Mouse (Mus musculus) layer of hippocampus, adult 9-11 months (tissue): ENCODE results near the gene Tas1r2.

ENCODE experiments used
- DNase-seq: peaks from one replicate; pipeline ENCODE4 v3.0.0; 2022

Gene Tas1r2

GRCm38 (mm10) chr4:139639801-139640200, 13.5 kb upstream of the Tas1r2 start:
- DNase-seq, result no peak

DNA sequence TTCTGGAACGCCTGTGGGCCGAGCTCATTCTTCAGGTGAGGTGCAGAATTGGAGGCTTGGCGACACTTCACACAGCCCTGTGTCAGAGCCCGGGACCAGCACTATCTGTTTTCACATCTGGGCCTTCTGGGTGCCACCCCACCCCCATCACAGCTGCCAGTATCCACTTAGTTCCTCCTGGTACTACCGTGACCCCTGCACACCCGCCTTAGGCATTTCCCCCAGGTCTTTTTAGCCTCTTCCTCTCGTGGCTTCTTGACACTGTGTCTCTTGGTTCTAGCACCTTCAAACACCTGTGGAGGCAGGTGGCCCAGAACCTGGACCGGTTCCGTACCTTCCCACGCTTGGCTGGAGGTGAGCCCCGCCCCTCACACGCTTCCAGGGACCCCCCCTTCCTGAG, 13.0 kb upstream of the Tas1r2 start:
- DNase-seq, result no peak

GRCm38 (mm10) chr4:139640775-139641174, 12.6 kb upstream of the Tas1r2 start:
- no peak for DNase-seq

DNA sequence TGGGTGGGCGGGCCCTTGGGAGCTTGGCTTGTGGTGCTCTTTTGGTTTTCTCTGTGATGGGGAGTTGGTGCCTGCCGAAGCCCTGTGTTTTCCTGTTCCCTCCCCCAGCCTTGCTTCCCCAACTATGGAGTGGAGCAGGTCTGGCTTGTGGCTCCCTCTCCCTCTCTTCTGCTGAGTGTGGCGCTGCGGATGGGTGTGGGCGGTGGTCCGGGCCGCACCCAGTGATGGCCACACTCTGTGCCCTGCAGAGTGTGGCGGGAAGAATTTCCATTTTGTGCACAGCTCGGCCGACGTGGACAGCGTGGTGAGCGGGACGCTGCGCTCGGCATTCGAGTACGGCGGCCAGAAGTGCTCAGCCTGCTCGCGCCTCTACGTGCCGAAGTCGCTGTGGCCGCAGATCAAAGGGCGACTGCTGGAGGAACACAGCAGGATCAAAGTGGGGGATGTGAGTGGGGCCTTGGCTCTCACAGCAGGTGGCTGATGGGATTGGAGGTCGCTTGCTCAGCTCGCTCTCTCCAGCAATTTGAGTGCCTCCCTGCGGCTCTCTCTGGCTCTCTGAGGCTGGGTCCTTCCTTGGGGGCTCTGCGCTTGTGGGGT, 11.4 kb upstream of the Tas1r2 start:
- no peak for DNase-seq

DNA sequence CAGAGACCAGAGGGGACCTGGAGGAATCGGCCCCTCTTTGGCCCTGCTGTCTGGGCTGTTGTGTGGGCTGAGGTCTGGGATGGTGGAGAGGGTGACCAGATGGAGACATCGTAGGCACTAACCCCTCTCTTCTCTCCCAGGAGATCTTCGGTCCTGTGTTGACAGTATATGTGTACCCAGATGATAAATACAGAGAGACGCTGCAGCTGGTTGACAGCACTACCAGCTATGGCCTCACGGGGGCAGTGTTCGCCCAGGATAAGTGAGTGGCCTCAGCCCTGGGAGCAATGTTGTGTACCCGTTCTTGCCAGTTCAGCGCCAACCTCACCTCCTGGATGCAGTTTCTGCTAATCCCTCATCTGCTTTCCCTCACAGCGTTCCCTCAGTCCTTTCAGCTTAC, 9.4 kb upstream of the Tas1r2 start:
- DNase-seq, result peak; percentile 59

DNA sequence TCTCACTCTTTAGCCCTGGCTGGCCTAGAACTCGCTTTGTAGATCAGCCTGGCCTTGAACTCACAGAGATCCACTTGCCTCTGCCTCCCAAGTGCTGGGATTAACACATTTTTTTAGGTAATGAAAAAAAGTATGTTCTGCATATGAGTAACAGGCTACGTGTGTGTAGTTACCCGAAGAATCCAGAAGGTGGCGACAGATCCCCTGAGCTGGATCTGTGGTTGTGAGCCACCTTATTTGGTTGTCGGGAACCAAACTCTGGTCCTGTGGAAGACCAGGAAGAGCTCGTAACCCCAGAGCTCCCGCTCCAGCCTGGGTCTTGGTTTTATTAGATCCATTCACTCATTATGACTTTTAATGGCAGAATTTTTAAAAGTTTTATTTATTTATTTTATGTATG, 6.4 kb upstream of the Tas1r2 start:
- DNase-seq, result no peak

GRCm38 (mm10) chr4:139650086-139650743, 3.1 kb upstream of the Tas1r2 start:
- DNase-seq, result no peak

DNA sequence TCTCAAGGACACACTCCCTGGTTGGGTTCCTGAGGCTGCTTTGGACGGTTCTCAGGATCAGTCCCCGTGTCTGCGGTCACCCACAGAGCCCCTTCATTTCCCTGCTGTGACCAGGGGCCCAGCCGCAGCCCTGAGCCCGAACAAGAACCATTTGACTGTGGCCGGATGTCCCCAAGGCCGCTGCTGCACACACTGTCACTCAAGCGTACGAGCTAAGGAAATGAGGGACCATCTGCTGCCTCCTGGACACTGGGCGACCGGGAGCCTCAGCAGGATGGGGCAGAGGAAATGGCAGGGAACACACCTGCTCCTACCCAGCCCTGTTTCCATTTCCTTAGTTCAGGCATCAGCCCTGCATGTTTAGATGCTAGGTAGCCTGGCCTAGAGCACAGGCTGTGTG, 2.4 kb upstream of the Tas1r2 start:
- no peak for DNase-seq

DNA sequence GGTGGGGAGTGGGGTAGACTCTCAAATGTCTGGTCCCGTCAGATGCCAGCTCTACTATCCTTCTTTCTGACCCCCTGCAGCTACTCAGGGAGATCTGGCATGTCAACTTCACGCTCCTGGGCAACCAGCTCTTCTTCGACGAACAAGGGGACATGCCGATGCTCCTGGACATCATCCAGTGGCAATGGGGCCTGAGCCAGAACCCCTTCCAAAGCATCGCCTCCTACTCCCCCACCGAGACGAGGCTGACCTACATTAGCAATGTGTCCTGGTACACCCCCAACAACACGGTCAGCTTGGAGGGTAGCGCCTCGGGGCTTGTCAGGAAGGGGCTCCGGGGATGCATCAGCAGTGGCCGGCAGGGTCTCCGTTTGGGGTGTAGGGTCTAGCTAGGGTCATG, 8.6 kb downstream of the Tas1r2 start:
- DNase-seq, result no peak

DNA sequence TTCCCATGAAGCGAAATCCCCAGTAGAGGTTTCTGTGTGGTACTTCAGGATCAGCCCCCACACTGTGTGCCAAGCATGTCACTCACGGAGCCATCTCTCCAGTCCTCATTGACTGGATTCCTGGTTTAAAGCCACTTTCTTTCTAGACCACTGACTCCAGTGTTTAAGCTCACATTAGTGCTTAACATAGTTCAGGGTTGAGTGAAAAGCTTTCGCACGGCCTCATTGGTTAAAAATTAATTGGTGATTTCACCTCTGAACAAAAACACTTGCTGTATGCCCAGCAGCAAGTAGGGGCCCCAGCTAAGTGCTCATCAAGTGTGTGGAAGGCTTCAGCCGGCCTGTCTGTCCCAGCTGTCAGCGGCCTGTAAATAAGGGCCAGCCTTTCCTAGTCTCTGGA, 14.3 kb downstream of the Tas1r2 start:
- no peak for DNase-seq

- peak; percentile 19 for DNase-seq
Observed at GRCm38 (mm10) chr4:139669847-139670246, 16.5 kb downstream of the Tas1r2 start.

- DNase-seq, result no peak
Observed at GRCm38 (mm10) chr4:139675696-139676095, 22.4 kb downstream of the Tas1r2 start.

GRCm38 (mm10) chr4:139683728-139684638, 30.6 kb downstream of the Tas1r2 start:
- no peak for DNase-seq

DNA sequence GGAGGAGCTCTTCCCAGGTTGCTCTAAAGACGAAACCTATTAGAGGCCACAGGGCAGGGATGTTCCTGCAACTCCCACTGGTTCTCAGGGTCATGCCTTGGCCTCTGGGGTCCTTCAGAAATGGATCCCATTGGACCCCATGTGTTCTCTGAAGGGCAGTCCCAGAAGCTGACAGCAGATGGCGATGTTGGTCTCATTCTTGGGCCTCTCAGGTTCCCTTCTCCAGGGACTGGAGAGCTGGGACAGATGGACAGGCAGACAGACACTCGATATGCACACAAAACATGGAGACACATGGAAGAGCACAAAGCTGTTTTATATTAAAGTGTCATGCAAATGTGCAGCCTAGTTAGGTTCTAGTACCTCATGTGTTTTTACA, 31.3 kb downstream of the Tas1r2 start:
- peak; percentile 37 for DNase-seq

DNA sequence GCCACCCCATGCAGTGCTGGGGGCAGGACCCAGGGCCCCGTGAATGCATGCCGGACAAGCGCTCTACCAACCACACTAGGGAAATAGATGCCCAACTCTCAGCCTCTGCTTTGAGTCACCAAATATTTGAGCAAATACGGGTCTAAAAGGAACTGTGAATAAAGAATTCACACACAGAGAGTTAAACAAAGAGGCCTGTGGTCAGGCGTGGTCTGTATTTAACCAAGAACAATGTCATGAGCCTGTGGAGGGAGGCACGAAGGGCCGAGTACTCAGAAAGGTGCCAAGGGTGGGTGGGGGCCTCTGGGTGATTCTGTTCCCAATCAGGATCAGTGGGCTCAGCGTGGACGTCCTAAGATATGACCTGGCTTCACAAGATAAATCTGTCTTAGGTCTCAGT, 34.7 kb downstream of the Tas1r2 start:
- no peak for DNase-seq

GRCm38 (mm10) chr4:139689627-139690269, 36.4 kb downstream of the Tas1r2 start:
- no peak for DNase-seq

GRCm38 (mm10) chr4:139693315-139693714, 40.0 kb downstream of the Tas1r2 start:
- no peak for DNase-seq

- no peak for DNase-seq
Observed at GRCm38 (mm10) chr4:139697755-139698154, 44.4 kb downstream of the Tas1r2 start.

DNA sequence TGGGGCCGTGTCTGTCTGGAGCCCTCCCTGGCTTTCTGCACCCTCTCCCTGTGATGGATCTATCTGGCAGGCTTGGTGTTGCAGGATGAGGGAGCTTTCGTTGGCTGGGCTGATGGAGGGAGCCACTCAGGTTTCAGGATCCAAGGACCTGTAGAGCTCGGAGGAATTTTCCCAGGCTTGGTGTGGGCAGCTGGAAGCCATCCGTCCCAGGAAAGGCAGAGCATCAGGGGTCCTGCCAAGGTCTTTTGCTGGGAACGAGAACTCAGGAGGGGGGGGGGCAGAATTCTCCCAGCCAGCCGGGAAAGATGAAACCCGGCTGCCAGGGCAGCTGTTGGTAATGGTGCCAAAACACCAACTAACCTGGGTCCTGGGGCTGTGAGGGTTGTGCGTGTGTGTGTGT, 45.3 kb downstream of the Tas1r2 start:
- DNase-seq, result no peak

- no peak for DNase-seq
Observed at GRCm38 (mm10) chr4:139702914-139703313, 49.6 kb downstream of the Tas1r2 start.

DNA sequence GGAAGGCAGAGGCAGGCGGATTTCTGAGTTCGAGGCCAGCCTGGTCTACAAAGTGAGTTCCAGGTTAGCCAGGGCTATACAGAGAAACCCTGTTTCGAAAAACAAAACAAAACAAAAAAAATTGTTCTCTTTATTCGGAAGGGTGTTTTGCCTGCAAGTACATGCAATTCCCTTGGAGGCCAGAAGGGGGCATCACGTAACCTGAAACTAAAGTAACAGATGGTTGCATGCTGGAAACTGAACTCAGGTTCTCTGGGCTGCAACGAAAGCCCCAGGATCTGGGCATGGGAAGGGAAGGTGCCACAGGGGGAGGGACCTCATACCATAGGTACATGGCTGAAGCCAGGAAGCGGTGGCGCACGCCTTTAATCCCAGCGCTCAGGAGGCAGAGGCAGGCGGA, 50.1 kb downstream of the Tas1r2 start:
- no peak for DNase-seq

DNA sequence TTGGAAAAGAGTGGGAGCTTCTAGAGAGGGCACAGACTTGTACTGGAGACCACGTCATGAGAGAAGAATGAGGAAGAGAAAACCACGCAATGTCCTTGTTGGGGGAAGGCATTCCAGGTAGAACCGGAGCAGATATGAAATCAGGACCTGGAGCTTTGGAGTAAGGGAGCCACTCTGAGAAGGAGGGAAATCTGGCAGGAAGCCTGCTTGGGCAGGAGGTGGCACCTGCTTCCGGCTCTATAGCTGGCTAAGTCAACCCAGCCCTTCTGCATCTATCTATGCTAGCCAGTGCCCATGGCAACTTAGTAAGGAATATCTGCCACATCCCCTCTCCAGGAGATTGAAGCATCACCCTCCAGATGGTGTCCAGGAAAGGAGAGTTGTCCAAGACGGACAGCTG, 52.6 kb downstream of the Tas1r2 start:
- DNase-seq, result no peak
